Mouse (Mus musculus): ENCODE data around the gene Ddx39b.

GRCm38 (mm10) chr17:35196321-35196641 lies 45.3 kb upstream of the Ddx39b start:
- TF ChIP-seq POLR2AphosphoS2 (IDR thresholded peaks at IDR 0.05; ENCODE audit: insufficient read length, low read depth) = no peak
- no peak for TF ChIP-seq USF1 (IDR thresholded peaks at IDR 0.05; ENCODE audit: low read depth)
- no peak for TF ChIP-seq POLR2A (IDR thresholded peaks at IDR 0.05; ENCODE audit: insufficient read length, low read depth)
